Mouse (Mus musculus) lung, embryonic 14.5 days (tissue): ENCODE measurements at regions not wholly inside any gene's neighbourhood (a gene's known extent, or its start where the extent isn't known, plus 50 kb on each side); places are given as distances from the start of the nearest gene placed in this dataset.

ENCODE experiments used
- ATAC-seq: fragments of 200-750 bp; cut with Nextera tagmentation; 2 replicates; pipeline ENCODE4 v1.8.0; 2017; ENCODE audit warnings: mild to moderate bottlenecking, moderate TSS enrichment, moderate library complexity; ENCODE audit not compliant: insufficient read depth
- DNase-seq: peaks from one replicate; pipeline ENCODE4 v3.0.0-alpha.2; 2015
- H3K27ac ChIP-seq: fragments of 300-500 bp; sonication (generic); 2 replicates; pipeline ENCODE4 v1.5.1; 2014; ENCODE audit warnings: low read depth, mild to moderate bottlenecking, moderate library complexity
- H3K27me3 ChIP-seq: fragments of 300-500 bp; sonication (generic); 2 replicates; pipeline ENCODE4 v1.6.1; 2014; ENCODE audit warnings: low read length, control low read depth; ENCODE audit not compliant: insufficient read depth
- H3K36me3 ChIP-seq: fragments of 300-500 bp; sonication (generic); 2 replicates; pipeline ENCODE4 v1.6.1; 2014; ENCODE audit warnings: control low read depth; ENCODE audit not compliant: insufficient read depth
- H3K4me1 ChIP-seq: fragments of 300-500 bp; sonication (generic); 2 replicates; pipeline ENCODE4 v1.6.1; 2014; ENCODE audit warnings: antibody characterized with exemption, control low read depth; ENCODE audit not compliant: insufficient read depth
- H3K4me2 ChIP-seq: fragments of 300-500 bp; sonication (generic); 2 replicates; pipeline ENCODE4 v1.6.1; 2014; ENCODE audit warnings: mild to moderate bottlenecking
- H3K4me3 ChIP-seq: fragments of 300-500 bp; sonication (generic); 2 replicates; pipeline ENCODE4 v1.5.1; 2014; ENCODE audit warnings: low read depth, low read length
- H3K9ac ChIP-seq: fragments of 300-500 bp; sonication (generic); 2 replicates; pipeline ENCODE4 v1.6.1; 2014
- H3K9me3 ChIP-seq: fragments of 300-500 bp; sonication (generic); 2 replicates; pipeline ENCODE4 v1.6.1; 2016; ENCODE audit warnings: low read depth, low read length, control low read depth
- CTCF ChIP-seq: IDR thresholded peaks from 2 replicates; pipeline ENCODE4 v1.5.1; 2016; ENCODE audit warnings: antibody characterized with exemption, low read depth
- WGBS: fragments of 180-500 bp; shearing (Covaris S2); extraction: QIAGEN DNeasy Blood & Tissue Kit; methylation state at CpG from one replicate; pipeline ENCODE4 v1.1.7; 2014; 5-methylcytosine and 5-hydroxymethylcytosine counted together

DNA sequence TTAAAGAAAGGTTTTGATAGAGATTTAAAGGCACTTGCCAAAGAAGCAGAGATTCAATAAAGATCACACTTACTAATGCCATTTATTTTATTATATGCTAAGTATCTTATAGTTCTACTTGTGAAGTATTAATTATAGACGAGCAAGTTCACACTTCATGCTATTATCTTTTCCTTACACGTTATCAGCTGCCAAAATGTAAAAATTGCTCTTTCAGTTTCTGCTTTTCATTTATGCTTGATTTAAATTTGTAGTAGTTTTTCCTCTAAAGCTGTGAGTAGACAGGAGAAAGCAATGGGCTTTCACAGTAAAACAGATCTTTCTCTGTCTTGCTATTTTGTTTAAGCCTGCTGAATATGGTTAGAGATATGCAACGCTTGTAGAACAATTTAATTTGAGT lies 125.9 kb upstream of the Cdkn2b start:
- WGBS = 75% methylated on average over 3 of the region's 3 CpGs
- H3K27me3 ChIP-seq = no peaks in the 10 kb centered on the region
- H3K4me3 ChIP-seq = no peak overlapping the region
- H3K27ac ChIP-seq = no peak overlapping the region
- no peaks in the 10 kb centered on the region for H3K36me3 ChIP-seq
- H3K9me3 ChIP-seq = no peaks in the 10 kb centered on the region
- ATAC-seq = no peak
- no peaks in the 10 kb centered on the region for H3K4me1 ChIP-seq
- no peak for TF ChIP-seq CTCF
- DNase-seq = no peak
- H3K9ac ChIP-seq = no peak overlapping the region
- H3K4me2 ChIP-seq = no peak overlapping the region

DNA sequence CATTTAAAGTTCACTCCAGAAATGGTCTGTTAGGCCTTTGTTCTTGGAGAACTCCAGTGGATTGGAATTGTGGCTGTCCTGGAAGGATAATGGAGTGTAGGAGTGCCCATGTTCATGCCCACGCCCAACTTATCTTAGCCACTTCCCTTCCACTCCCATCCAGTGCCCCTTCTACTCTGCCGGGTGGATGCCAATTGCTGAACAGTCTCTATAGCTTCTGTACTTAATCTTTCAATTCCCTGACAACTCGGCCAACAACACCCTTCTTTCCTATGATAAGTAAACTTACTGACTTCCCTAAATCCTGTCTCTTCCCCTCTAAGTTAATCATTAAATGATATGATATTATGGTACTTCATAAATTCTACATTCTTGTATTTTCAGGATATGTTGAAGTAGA lies 123.3 kb upstream of the Cdkn2b start:
- no peaks in the 10 kb centered on the region for H3K9me3 ChIP-seq
- H3K4me2 ChIP-seq = no peak overlapping the region
- no peak for ATAC-seq
- no peak overlapping the region for H3K27ac ChIP-seq
- H3K36me3 ChIP-seq = no peaks in the 10 kb centered on the region
- 44% methylated on average over 3 of the region's 3 CpGs for WGBS
- no peak for TF ChIP-seq CTCF
- H3K4me1 ChIP-seq = no peaks in the 10 kb centered on the region
- no peak overlapping the region for H3K9ac ChIP-seq
- H3K27me3 ChIP-seq = no peaks in the 10 kb centered on the region
- no peak overlapping the region for H3K4me3 ChIP-seq
- no peak for DNase-seq

DNA sequence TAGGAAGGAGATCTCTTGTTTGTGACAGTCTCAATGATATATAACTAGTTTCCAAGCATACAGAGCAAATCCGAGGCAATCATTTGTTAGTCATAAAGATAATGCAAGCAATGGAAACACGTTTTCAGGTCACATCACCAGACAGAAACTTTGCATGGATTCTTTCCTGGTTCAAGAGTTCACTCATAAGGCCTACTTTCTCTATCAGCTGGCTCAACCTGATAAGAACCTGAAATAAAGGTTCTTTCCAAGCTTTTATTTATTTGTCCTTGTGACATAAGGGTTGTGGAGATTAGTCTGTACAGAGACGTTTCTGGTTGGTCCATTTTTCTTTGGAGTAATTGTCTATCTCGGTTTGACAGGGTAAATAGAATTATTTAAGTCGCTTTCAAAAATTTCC lies 122.7 kb upstream of the Cdkn2b start:
- H3K36me3 ChIP-seq = no peaks in the 10 kb centered on the region
- no peak for ATAC-seq

DNA sequence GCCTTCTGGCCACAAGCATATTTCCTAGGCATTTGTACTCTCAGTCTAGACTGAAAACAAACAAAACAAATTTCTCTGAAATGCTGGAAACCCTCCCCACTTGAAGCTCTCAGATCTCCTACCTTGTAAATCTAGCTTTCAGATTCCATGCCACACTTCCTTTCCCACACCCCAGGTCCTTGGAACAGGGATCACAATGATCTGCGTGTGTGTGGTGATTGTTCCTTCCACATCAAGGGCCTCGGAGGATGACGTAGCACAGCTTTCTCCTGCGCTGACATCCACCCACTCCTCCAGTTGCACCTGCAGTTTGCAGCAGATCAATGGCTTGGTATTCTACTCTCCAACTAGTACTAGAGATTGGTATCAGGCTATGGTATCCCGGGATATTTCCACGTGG lies 120.7 kb upstream of the Cdkn2b start:
- Histone ChIP-seq H3K27ac (no peak overlapping the region), H3K27me3 (no peaks in the 10 kb centered on the region), H3K4me2 (no peak overlapping the region), H3K9me3 (no peaks in the 10 kb centered on the region), H3K36me3 (no peaks in the 10 kb centered on the region), H3K9ac (no peak overlapping the region), H3K4me3 (no peak overlapping the region), H3K4me1 (no peaks in the 10 kb centered on the region)
- DNase-seq (no peak), ATAC-seq (no peak)
- WGBS = 64% methylated on average over 6 of the region's 6 CpGs
- TF ChIP-seq CTCF = no peak

More for the DNA sequence above, 122.7 kb upstream of the Cdkn2b start:
- WGBS = 40% methylated on average over 5 of the region's 5 CpGs
- no peak overlapping the region for H3K27ac ChIP-seq
- DNase-seq = no peak
- no peak for TF ChIP-seq CTCF
- no peaks in the 10 kb centered on the region for H3K9me3 ChIP-seq
- no peaks in the 10 kb centered on the region for H3K27me3 ChIP-seq
- no peak overlapping the region for H3K4me3 ChIP-seq
- H3K4me2 ChIP-seq = no peak overlapping the region
- H3K9ac ChIP-seq = no peak overlapping the region
- H3K4me1 ChIP-seq = no peaks in the 10 kb centered on the region

DNA sequence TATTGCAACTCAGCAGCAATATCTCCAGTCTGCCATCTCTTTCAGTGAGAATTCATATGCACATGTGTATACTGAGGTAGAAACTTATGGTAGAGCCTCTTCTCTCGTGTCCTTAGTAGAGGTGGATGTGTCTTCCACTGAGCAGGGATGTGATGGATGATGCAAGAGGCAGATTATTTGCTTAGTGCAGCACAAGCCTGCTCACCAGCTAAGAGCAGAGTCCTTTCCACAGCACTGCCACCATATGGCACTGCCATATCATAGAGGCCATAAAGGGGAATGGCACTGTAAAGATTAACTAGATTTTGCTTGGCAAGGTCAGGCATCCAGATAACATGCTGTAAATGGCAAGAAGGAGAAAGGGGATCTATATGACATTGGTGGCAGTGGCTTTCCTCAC lies 117.6 kb upstream of the Cdkn2b start:
- H3K4me3 ChIP-seq = no peak overlapping the region
- ATAC-seq = peak; percentile 61; the same call in 1 of the 2 replicates

DNA sequence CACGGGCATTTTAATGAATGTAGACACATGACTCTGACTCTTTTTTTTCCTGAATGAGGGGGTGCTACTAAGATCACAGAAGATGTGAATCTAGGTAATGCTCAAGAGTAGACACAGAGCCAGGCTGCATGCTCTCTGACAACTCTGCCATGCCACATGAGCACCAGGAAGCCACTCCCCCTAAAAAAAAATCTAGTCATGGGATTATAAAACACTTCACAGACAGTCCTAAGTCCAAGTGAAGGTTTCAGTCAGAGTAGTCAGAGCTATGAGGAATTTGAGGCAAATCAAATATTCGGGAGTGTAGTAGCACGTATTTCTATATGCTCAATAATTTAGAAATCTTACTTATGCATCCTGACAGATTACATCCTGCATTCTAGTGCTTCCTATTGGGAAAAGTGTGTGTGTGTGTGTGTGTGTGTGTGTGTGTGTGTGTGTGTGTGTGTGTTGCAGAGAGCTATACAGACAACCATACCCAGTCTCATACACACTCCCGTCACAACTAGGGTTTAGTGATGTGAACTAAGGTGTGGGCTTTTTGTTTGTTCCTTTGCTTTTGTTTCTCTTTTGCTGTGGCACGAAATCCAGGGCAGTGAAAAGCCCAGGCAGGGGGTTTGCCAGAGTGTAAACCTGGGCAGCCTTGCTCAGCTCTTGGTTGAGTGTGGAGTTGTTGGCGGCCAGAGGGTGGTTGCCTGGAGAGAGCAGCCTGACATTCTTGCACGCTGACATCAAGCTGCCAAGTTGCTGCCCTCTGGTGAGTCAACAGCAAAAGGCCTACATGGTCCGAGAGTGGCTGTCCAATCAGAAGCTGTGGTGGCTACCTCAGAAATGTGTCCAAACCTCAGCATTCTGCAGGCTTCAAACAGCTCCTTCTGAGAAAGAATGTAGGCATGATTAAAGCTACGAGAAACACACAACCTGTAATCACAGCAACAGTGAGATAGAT lies 116.8 kb upstream of the Cdkn2b start:
- TF ChIP-seq CTCF = peak; percentile 50

More for the DNA sequence above, 117.6 kb upstream of the Cdkn2b start:
- Histone ChIP-seq H3K36me3 (no peaks in the 10 kb centered on the region), H3K4me1 (no peaks in the 10 kb centered on the region), H3K9me3 (no peaks in the 10 kb centered on the region), H3K9ac (no peak overlapping the region), H3K27ac (peak overlapping the region; percentile 68), H3K27me3 (no peaks in the 10 kb centered on the region), H3K4me2 (no peak overlapping the region)
- DNase-seq = no peak
- TF ChIP-seq CTCF = no peak
- WGBS = 28% methylated on average over 1 of the region's 1 CpGs

DNA sequence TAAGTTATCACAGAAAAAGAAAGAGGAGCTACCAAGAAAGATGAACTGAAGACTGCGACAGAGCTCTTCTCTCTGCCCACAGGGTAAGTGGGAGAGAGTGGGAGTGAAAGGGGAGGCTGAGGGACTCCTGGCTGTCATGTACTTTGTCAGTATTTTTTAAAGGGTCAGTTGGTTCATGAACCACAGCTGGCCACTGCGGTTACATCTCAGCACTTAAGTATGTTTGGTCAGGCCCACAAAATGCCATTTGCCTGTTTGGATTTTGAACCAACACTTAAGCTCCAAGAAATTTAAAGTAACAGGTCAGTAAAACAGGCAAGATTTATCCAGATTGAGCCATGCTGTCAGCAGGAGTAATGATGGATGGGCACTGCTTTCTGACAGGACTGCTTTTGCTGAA lies 115.1 kb upstream of the Cdkn2b start:
- no peak for TF ChIP-seq CTCF
- Histone ChIP-seq H3K27me3 (no peaks in the 10 kb centered on the region), H3K9ac (no peak overlapping the region), H3K4me1 (no peaks in the 10 kb centered on the region), H3K9me3 (no peaks in the 10 kb centered on the region), H3K27ac (no peak overlapping the region), H3K36me3 (no peaks in the 10 kb centered on the region), H3K4me2 (no peak overlapping the region), H3K4me3 (no peak overlapping the region)
- WGBS = 28% methylated on average over 2 of the region's 2 CpGs
- no peak for DNase-seq
- ATAC-seq = no peak

More for the DNA sequence above, 116.8 kb upstream of the Cdkn2b start:
- Histone ChIP-seq H3K27ac (peak overlapping the region; percentile 68), H3K9me3 (no peaks in the 10 kb centered on the region), H3K4me2 (no peak overlapping the region), H3K36me3 (no peaks in the 10 kb centered on the region), H3K27me3 (no peaks in the 10 kb centered on the region), H3K9ac (no peak overlapping the region), H3K4me3 (no peak overlapping the region), H3K4me1 (no peaks in the 10 kb centered on the region)
- peak; percentile 70 for DNase-seq
- 40% methylated on average over 9 of the region's 9 CpGs for WGBS
- peak; percentile 97 for ATAC-seq
